9 mouse cellular contexts compared by ENCODE assay signal in the genomic region with DNA sequence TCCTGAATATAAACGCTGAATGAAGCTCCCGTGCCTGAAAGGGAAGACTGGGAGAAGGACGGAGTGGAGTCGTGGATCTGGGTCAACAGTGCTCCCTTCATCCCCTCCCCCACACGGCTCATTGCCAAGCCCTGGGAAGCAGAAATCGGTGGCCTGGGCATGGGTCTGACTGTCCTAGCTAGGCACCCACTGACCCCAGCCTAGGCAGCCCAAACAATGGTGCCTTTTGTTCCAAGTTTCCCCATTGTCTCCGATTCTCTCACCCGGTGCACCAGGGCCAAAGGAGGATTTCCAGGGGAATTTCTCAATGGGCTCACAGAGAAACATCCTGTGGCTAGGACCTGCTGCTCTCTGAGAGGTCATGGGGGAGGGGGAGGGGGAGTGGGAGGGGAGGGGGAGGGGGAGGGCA. TPM values are rescaled to one million over a fixed set of nuclear protein-coding genes. Genes with fewer than 3 reads are reported as not detected.
DNase-seq lines count a peak whose midpoint lies in the region; ATAC-seq and TF ChIP-seq lines count a peak whose summit lies in the region.
"Had no signal": no experiment of that assay in that cellular context is flagged by ENCODE, and none has a peak within 500 bp of the region (broad histone marks: within the 10 kb centered on the region; RNA-seq: fewer than 3 reads in every experiment).

No protein-coding gene starts in this region.

- no peaks in the 10 kb centered on the region for H3K27me3 ChIP-seq in cerebellum, adult 2 months (ENCODE audit: control insufficient read depth, insufficient read depth, low read length)
- no peaks in the 10 kb centered on the region for H3K27me3 ChIP-seq in E14TG2a.4 (ENCODE audit: insufficient read depth, low read length)
- H3K27me3 ChIP-seq in embryonic facial prominence, embryonic 10.5 days (replicated peaks; ENCODE audit: low read depth, poor library complexity, severe bottlenecking): no peaks in the 10 kb centered on the region
- H3K27me3 ChIP-seq in hindbrain, postnatal 0 days (ENCODE audit: insufficient read depth, low read length): no peaks in the 10 kb centered on the region
- no peaks in the 10 kb centered on the region for H3K27me3 ChIP-seq in midbrain, embryonic 11.5 days (ENCODE audit: control insufficient read depth, insufficient read depth, low read length)
- H3K27me3 ChIP-seq: limb, embryonic 13.5 days had no signal

- H3K4me3 ChIP-seq in cerebellum, adult 2 months (replicated peaks; ENCODE audit: insufficient read depth, low read depth, low read length): no peak overlapping the region
- H3K4me3 ChIP-seq in E14TG2a.4 (replicated peaks; ENCODE audit: low read length): 0 out of 2 replicates have a peak overlapping the region, but pooled peaks have one; percentile 17
- H3K4me3 ChIP-seq in embryonic facial prominence, embryonic 10.5 days: peak overlapping the region; percentile 25; the same call in 1 of the 2 replicates
- H3K4me3 ChIP-seq in hindbrain, postnatal 0 days (ENCODE audit: low read length): no peak overlapping the region
- H3K4me3 ChIP-seq in midbrain, embryonic 11.5 days (ENCODE audit: low read depth, low read length): no peak overlapping the region
- H3K4me3 ChIP-seq: limb, embryonic 13.5 days had no signal

- no peak for TF ChIP-seq CTCF in cerebellum, adult 2 months (IDR thresholded peaks at IDR 0.05; ENCODE audit: borderline replicate concordance, insufficient read depth, low read depth, low read length)
- TF ChIP-seq CTCF in E14TG2a.4 (conservative IDR thresholded peaks at IDR 0.05; ENCODE audit: low read length): no peak
- no peak for TF ChIP-seq CTCF in hindbrain, postnatal 0 days (IDR thresholded peaks at IDR 0.05; ENCODE audit: low read depth)

- H3K27ac ChIP-seq in cerebellum, adult 2 months (ENCODE audit: insufficient read depth, low read length): no peak overlapping the region
- H3K27ac ChIP-seq in embryonic facial prominence, embryonic 10.5 days (replicated peaks): peak overlapping the region; percentile 68
- peak overlapping the region; percentile 48; the same call in 1 of the 2 replicates for H3K27ac ChIP-seq in hindbrain, postnatal 0 days
- H3K27ac ChIP-seq in midbrain, embryonic 11.5 days (ENCODE audit: low read depth, low read length): peak overlapping the region; percentile 54
- H3K27ac ChIP-seq: limb, embryonic 13.5 days had no signal

- no peaks in the 10 kb centered on the region for H3K9me3 ChIP-seq in E14TG2a.4 (ENCODE audit: low read length)
- no peaks in the 10 kb centered on the region for H3K9me3 ChIP-seq in embryonic facial prominence, embryonic 10.5 days
- H3K9me3 ChIP-seq in hindbrain, postnatal 0 days (ENCODE audit: low read length): no peaks in the 10 kb centered on the region
- H3K9me3 ChIP-seq in midbrain, embryonic 11.5 days (ENCODE audit: control insufficient read depth, low read length): no peaks in the 10 kb centered on the region
- H3K9me3 ChIP-seq: limb, embryonic 13.5 days had no signal

- ATAC-seq in hindbrain, postnatal 0 days: peak; percentile 34; the same call in 1 of the 2 replicates
- peak; percentile 63 for ATAC-seq in midbrain, embryonic 11.5 days (ENCODE audit: low FRiP score)

- no peak for TF ChIP-seq POLR2A in cerebellum, adult 2 months (IDR thresholded peaks at IDR 0.05; ENCODE audit: borderline replicate concordance, insufficient read depth, low read length)

- DNase-seq in cerebellum, adult 2 months: peak; percentile 73 to 75
- DNase-seq in cerebellum, adult 9-10 months: no peak
- peak; percentile 59 for DNase-seq in embryonic facial prominence, embryonic 10.5 days (ENCODE audit: low spot score)
- peak; percentile 56 for DNase-seq in hindbrain, postnatal 0 days (ENCODE audit: low spot score)
- DNase-seq in midbrain, embryonic 11.5 days (ENCODE audit: low spot score, missing footprints): no peak
- DNase-seq in spleen, postnatal 10 days (ENCODE audit: low spot score in 2 of 2): no peak
- no peak for DNase-seq in spleen, adult 12 weeks (ENCODE audit: low spot score)

- no peak overlapping the region for H3K9ac ChIP-seq in hindbrain, postnatal 0 days (replicated peaks; ENCODE audit: low read length)
- H3K9ac ChIP-seq in midbrain, embryonic 11.5 days (ENCODE audit: low read length): 0 out of 2 replicates have a peak overlapping the region, but pooled peaks have one; percentile 24
- H3K9ac ChIP-seq: limb, embryonic 13.5 days had no signal

- no peaks in the 10 kb centered on the region for H3K36me3 ChIP-seq in E14TG2a.4 (ENCODE audit: insufficient read depth, low read length)
- no peaks in the 10 kb centered on the region for H3K36me3 ChIP-seq in embryonic facial prominence, embryonic 10.5 days (replicated peaks)
- H3K36me3 ChIP-seq in hindbrain, postnatal 0 days (ENCODE audit: insufficient read depth, low read length): no peaks in the 10 kb centered on the region
- no peaks in the 10 kb centered on the region for H3K36me3 ChIP-seq in midbrain, embryonic 11.5 days (ENCODE audit: control insufficient read depth, insufficient read depth, low read length)
- H3K36me3 ChIP-seq: limb, embryonic 13.5 days had no signal

- H3K4me2 ChIP-seq in hindbrain, postnatal 0 days (ENCODE audit: low read depth, low read length): 0 out of 2 replicates have a peak overlapping the region, but pooled peaks have one; percentile 8
- peak overlapping the region; percentile 27; the same call in 1 of the 2 replicates for H3K4me2 ChIP-seq in midbrain, embryonic 11.5 days
- H3K4me2 ChIP-seq: limb, embryonic 13.5 days had no signal

- peaks cover 76% of the 10 kb centered on the region for H3K4me1 ChIP-seq in cerebellum, adult 2 months (ENCODE audit: control insufficient read depth, insufficient read depth, low read length)
- peaks cover 87% of the 10 kb centered on the region for H3K4me1 ChIP-seq in E14TG2a.4 (replicated peaks; ENCODE audit: low read depth, low read length)
- H3K4me1 ChIP-seq in embryonic facial prominence, embryonic 10.5 days: peaks cover 87% of the 10 kb centered on the region
- peaks cover 26% of the 10 kb centered on the region for H3K4me1 ChIP-seq in hindbrain, postnatal 0 days (ENCODE audit: insufficient read depth, low read length)
- H3K4me1 ChIP-seq in midbrain, embryonic 11.5 days (ENCODE audit: control insufficient read depth, insufficient read depth, low read length): peaks cover 34% of the 10 kb centered on the region

- WGBS in cerebellum, adult 2 months: 13% methylated on average over 8 of the region's 8 CpGs
- WGBS in embryonic facial prominence, embryonic 10.5 days: 8% methylated on average over 8 of the region's 8 CpGs
- 4% methylated on average over 8 of the region's 8 CpGs for WGBS in hindbrain, postnatal 0 days
- 7% methylated on average over 8 of the region's 8 CpGs for WGBS in midbrain, embryonic 11.5 days

RNA-seq across cellular contexts. Expression of gene Ccdc85c, which starts 19.7 kb away (rescaled TPM):
- 75.0 and 78.6 TPM in 2 replicates for polyA plus RNA-seq in cerebellum, adult 2 months (2012; rRNA removed)
- 11.4 and 12.1 TPM in 2 replicates for polyA plus RNA-seq in embryonic facial prominence, embryonic 10.5 days (2016; fragmentation: Nextera tagmentation; extraction: Ambion mirVana)
- total RNA-seq in hindbrain, postnatal 0 days (2014; rRNA removed): 86.3 and 94.7 TPM in 2 replicates
- polyA plus RNA-seq in hindbrain, postnatal 0 days (2015; fragmentation: Nextera tagmentation; extraction: Ambion mirVana): 16.9 and 17.0 TPM in 2 replicates
- 19.2 and 20.4 TPM in 2 replicates for polyA plus RNA-seq in midbrain, embryonic 11.5 days (2014; fragmentation: Nextera tagmentation; extraction: Ambion mirVana)

RNA-seq across cellular contexts. Expression of gene Hhipl1, which starts 50.6 kb away (rescaled TPM):
- 4.4 and 4.8 TPM in 2 replicates for polyA plus RNA-seq in cerebellum, adult 2 months (2012; rRNA removed)
- polyA plus RNA-seq in embryonic facial prominence, embryonic 10.5 days (2016; fragmentation: Nextera tagmentation; extraction: Ambion mirVana): 0.72 and 0.99 TPM in 2 replicates
- total RNA-seq in hindbrain, postnatal 0 days (2014; rRNA removed): 10.2 and 10.8 TPM in 2 replicates
- 2.8 and 3.2 TPM in 2 replicates for polyA plus RNA-seq in hindbrain, postnatal 0 days (2015; fragmentation: Nextera tagmentation; extraction: Ambion mirVana)
- 2.7 and 3.5 TPM in 2 replicates for polyA plus RNA-seq in midbrain, embryonic 11.5 days (2014; fragmentation: Nextera tagmentation; extraction: Ambion mirVana)

Comparison
In these comparisons a context has a peak if more than half of its experiments do, and no peak if none do; other contexts are left out.
1. DNase-seq: peak in cerebellum, adult 2 months (2 of 2), embryonic facial prominence, embryonic 10.5 days (single experiment) and hindbrain, postnatal 0 days (single experiment); none in cerebellum, adult 9-10 months (single experiment), midbrain, embryonic 11.5 days (single experiment), spleen, postnatal 10 days (0 of 2) and spleen, adult 12 weeks (single experiment).
2. H3K4me3 ChIP-seq: peak in E14TG2a.4 (single experiment) and embryonic facial prominence, embryonic 10.5 days (single experiment); none in cerebellum, adult 2 months (single experiment), hindbrain, postnatal 0 days (single experiment) and midbrain, embryonic 11.5 days (single experiment).